Mouse (Mus musculus) stomach, postnatal 0 days (tissue): ENCODE measurements at regions not wholly inside any gene's neighbourhood (a gene's known extent, or its start where the extent isn't known, plus 50 kb on each side); places are given as distances from the start of the nearest gene placed in this dataset.

ENCODE experiments used
- CTCF ChIP-seq: IDR thresholded peaks from 2 replicates; pipeline ENCODE4 v1.5.1; 2016; ENCODE audit warnings: antibody characterized with exemption, low read depth, mild to moderate bottlenecking, moderate library complexity
- EP300 ChIP-seq: optimal IDR thresholded peaks from 2 replicates; pipeline ENCODE3; 2016; ENCODE audit warnings: antibody characterized with exemption

GRCm38 (mm10) chr14:54101775-54102174, 152.1 kb downstream of the Dad1 start:
- TF ChIP-seq CTCF (no peak), EP300 (no peak)
